Mouse (Mus musculus) thymus, adult 2 months (tissue): ENCODE results near the gene Haao. TPM values are rescaled to one million over a fixed set of nuclear protein-coding genes. Genes with fewer than 3 reads are reported as not detected.
A peak's percentile ranks its signal among the peaks of the same experiment; 100 is the strongest.
"Not testable (repeated sequence)": the region's sequence is repeated elsewhere in the genome, so short reads cannot be mapped to it uniquely, and the experiment has no call there.

Experiments
- DNase-seq: peaks from one replicate; pipeline ENCODE4 v3.0.0; 2021
- H3K27ac ChIP-seq: fragments of 200-500 bp; 2 replicates; pipeline ENCODE4 v1.5.1; 2012; ENCODE audit warnings: low read length, control low read depth; ENCODE audit not compliant: control insufficient read depth, insufficient read depth
- H3K27me3 ChIP-seq: fragments of 200-500 bp; 2 replicates; pipeline ENCODE4 v1.6.1; 2012; ENCODE audit warnings: mild to moderate bottlenecking, low read length, moderate library complexity, mixed read lengths; ENCODE audit not compliant: control insufficient read depth, insufficient read depth
- H3K36me3 ChIP-seq: fragments of 200-500 bp; 2 replicates; pipeline ENCODE4 v1.6.1; 2012; ENCODE audit warnings: mild to moderate bottlenecking, low read length, moderate library complexity; ENCODE audit not compliant: control insufficient read depth, insufficient read depth
- H3K4me1 ChIP-seq: fragments of 200-500 bp; replicated peaks from 2 replicates; pipeline ENCODE4 v1.6.1; 2012; ENCODE audit warnings: low read length; ENCODE audit not compliant: control insufficient read depth, insufficient read depth
- H3K4me3 ChIP-seq: fragments of 200-500 bp; 2 replicates; pipeline ENCODE4 v1.5.1; 2012; ENCODE audit warnings: mild to moderate bottlenecking, low read length, control low read depth, moderate library complexity; ENCODE audit not compliant: control insufficient read depth, insufficient read depth
- CTCF ChIP-seq: fragments of 200-500 bp; IDR thresholded peaks from 2 replicates; pipeline ENCODE4 v1.5.1; 2012; ENCODE audit warnings: mild to moderate bottlenecking, control low read depth, low read length, moderate library complexity, borderline replicate concordance; ENCODE audit not compliant: control insufficient read depth, poor library complexity, insufficient read depth; ENCODE audit errors: extremely low read depth
- POLR2A ChIP-seq: fragments of 200-500 bp; IDR thresholded peaks from 2 replicates; pipeline ENCODE4 v1.6.1; 2012; ENCODE audit warnings: mild to moderate bottlenecking, low read length, control low read depth, moderate library complexity; ENCODE audit not compliant: control insufficient read depth, poor library complexity, insufficient read depth; ENCODE audit errors: extremely low read depth
- WGBS: fragments of 180-500 bp; shearing (Covaris S2); methylation state at CpG from one replicate; pipeline ENCODE4 v1.1.7; 2018; 5-methylcytosine and 5-hydroxymethylcytosine counted together
- polyA plus RNA-seq: library from polyadenylated mRNA; depleted of rRNA; stranded (reverse); fragments of >200 nt; gene quantifications from 2 replicates; pipeline ENCODE4 v1.2.3, GENCODE M21; 2012

Haao gene
- polyA plus RNA-seq, 1 experiment: 10.4 TPM

DNA sequence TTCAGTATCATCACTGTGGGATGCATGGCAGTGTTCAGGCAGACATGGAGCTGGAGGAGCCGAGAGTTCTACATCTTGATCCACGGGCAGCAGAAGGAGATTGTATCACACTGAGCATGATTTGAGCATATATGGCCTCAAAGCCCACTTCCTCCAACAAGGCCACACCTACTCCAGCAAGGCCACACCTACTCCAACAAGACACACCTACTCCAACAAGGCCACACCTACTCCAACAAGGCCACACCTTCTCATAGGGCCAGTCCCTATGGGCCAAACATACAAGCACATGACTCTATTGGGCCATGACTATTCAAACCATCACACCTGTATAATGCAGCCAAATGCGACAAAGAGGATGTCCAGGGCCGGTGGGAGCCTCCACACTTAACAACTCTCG lies 23.6 kb upstream of the Haao start:
- H3K4me3 ChIP-seq: no peak overlapping the region
- H3K27ac ChIP-seq: no peak overlapping the region
- no peak for DNase-seq
- no peaks in the 10 kb centered on the region for H3K4me1 ChIP-seq
- H3K27me3 ChIP-seq: no peaks in the 10 kb centered on the region
- WGBS: 75% methylated on average over 5 of the region's 5 CpGs
- TF ChIP-seq CTCF: no peak
- no peak for TF ChIP-seq POLR2A
- H3K36me3 ChIP-seq: no peaks in the 10 kb centered on the region

DNA sequence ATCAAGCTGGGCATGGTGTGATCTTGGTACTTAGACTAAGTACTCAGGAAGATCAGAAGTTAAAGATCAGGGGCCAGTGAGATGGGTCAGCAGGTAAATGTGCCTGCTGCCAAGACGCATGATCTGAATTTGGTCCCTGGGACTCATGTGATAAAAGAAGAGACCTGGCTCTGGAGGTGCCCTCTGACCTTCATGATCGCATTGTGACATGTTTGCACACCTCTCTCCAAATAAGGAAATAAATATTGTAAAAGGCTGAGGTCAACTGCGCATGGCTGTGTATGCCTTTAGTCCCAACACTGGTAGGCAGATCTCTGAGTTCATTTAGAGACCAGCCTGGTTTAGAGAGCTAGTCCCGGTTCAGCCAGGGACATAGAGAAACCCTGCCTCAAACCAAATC lies 22.6 kb upstream of the Haao start:
- Histone ChIP-seq H3K4me1 (no peaks in the 10 kb centered on the region), H3K36me3 (no peaks in the 10 kb centered on the region), H3K27me3 (no peaks in the 10 kb centered on the region), H3K4me3 (no peak overlapping the region), H3K27ac (no peak overlapping the region)
- TF ChIP-seq CTCF (no peak), POLR2A (no peak)
- no peak for DNase-seq
- 100% methylated on average over 4 of the region's 4 CpGs for WGBS

DNA sequence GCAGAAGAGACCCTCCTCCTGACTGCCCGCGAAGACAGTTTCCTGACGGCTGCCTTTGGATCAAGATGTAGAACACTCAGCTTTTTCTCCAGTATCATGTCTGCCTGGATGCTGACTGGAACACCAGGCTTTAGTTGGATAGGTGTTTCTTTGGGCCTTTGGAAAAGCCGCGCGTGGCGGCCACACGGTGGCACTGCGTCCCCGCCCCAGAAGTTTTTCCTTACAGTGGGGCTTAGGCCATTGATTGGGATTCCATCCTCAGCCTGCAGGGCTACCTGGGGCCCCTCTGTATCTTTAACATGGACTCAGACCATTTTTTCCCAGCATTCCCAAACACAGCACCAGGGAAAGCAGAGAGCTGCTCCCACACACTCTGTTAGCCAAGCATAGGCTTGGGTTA lies 18.8 kb upstream of the Haao start:
- H3K4me1 ChIP-seq: peaks cover 4% of the 10 kb centered on the region
- H3K4me3 ChIP-seq: no peak overlapping the region
- WGBS: 56% methylated on average over 10 of the region's 10 CpGs
- no peaks in the 10 kb centered on the region for H3K27me3 ChIP-seq
- no peak overlapping the region for H3K27ac ChIP-seq
- no peaks in the 10 kb centered on the region for H3K36me3 ChIP-seq
- no peak for DNase-seq
- TF ChIP-seq POLR2A (no peak), CTCF (peak; percentile 48; the same call in 1 of the 2 replicates)

DNA sequence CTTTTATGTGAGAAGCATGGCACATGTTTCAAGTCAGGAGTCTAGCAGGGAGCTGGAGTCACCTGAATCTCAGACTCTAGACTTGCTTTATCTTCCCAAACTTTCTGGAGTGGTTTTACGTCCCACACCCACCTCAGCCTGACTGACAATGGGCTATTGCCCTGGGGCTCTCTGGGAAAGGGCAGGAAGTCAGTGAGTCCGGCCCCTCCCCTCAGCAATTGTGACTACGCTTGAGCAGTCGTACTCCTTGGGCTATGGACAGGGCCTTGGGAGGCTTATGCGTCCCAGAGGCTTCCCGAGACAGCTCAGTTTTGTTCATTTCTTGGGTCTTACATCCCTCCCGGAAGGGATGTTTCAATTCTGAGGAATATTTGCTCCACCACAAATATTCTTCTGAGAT lies 17.6 kb upstream of the Haao start:
- no peak for TF ChIP-seq POLR2A
- TF ChIP-seq CTCF: no peak
- no peak overlapping the region for H3K27ac ChIP-seq
- no peaks in the 10 kb centered on the region for H3K27me3 ChIP-seq
- DNase-seq: no peak
- H3K4me1 ChIP-seq: peaks cover 4% of the 10 kb centered on the region
- 94% methylated on average over 7 of the region's 7 CpGs for WGBS
- no peak overlapping the region for H3K4me3 ChIP-seq
- no peaks in the 10 kb centered on the region for H3K36me3 ChIP-seq

DNA sequence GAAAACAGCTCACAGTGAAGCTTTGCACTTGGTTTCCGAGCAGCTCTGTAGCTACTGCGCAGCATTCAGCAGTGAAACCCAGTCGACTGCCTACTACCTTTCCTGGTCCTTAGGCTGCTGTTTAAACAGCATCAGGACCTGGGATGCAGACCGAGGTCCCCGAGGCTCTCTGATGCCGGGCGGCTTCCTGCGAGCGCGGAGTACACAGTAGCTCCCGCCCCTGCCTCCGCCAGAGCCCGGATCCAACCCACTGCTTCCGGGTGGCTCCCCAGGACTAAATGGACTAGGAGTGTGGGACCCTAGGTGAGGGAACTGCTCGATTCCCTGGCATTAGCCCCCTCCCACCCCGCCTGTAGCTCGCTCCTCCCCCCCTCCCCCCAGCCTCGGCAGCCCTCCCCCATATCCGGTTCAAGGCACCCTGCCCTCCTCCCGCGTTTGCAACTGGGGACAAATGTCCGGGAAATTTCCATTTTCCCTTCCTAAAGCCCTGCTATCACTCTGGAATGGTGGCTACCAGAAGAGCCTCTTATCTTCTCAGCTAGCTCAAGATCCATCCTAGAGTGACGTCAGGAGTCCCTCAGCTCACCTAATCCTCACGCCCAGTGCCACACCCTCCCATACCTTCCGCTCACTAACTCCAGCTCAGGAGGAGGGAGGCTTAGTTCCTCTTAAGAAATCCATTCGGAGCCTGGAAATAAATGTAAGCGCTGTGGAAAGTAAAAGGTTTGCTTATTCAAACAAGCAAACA lies 14.5 kb upstream of the Haao start:
- H3K27me3 ChIP-seq: no peaks in the 10 kb centered on the region
- H3K4me3 ChIP-seq: peak overlapping the region; percentile 85
- peaks cover 4% of the 10 kb centered on the region for H3K4me1 ChIP-seq
- H3K36me3 ChIP-seq: no peaks in the 10 kb centered on the region
- DNase-seq: peak; percentile 64
- TF ChIP-seq POLR2A (0 out of 2 replicates have a peak, but pooled peaks have one; percentile 9), CTCF (no peak)
- under 1% methylated on average over 25 of the region's 27 CpGs for WGBS
- peak overlapping the region; percentile 85 for H3K27ac ChIP-seq

DNA sequence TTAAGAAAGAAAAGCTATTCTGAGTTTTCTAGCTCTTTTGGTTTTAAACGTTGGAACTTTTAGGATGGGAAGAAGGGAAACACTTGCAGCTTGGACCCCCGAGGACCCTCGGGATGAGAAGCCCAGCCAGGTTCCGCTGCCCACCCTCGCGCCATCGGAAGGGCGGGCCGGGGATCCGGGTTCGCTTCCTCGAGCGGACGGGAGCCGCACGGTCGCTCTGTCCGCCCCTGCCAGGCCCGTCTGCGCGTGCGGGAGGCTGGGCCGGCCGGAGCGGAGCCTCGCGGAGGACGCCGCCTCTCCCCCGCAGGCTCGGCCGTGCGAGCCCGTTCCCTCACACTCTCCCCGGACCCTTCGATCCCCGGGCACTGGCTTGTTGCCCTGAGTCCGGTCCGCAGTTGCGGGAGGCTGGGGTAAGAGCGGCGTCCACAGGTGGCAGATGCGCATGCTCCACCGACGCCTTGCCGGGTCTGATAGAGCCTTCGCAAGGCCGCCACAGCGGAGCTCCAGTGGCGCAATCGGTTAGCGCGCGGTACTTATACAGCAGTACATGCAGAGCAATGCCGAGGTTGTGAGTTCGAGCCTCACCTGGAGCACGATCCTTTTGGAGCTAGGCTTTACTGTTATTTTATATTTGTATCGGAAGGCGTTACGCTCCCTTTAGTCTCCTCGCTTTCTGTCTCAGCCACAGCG lies 13.8 kb upstream of the Haao start:
- TF ChIP-seq POLR2A: 0 out of 2 replicates have a peak, but pooled peaks have one; percentile 21
- no peak for TF ChIP-seq CTCF
- under 1% methylated on average over 62 of the region's 62 CpGs for WGBS
- peak; percentile 95 for DNase-seq
- H3K4me3 ChIP-seq: peak overlapping the region; percentile 85
- H3K4me1 ChIP-seq: peaks cover 4% of the 10 kb centered on the region
- no peaks in the 10 kb centered on the region for H3K27me3 ChIP-seq
- no peaks in the 10 kb centered on the region for H3K36me3 ChIP-seq
- H3K27ac ChIP-seq: peak overlapping the region; percentile 85

DNA sequence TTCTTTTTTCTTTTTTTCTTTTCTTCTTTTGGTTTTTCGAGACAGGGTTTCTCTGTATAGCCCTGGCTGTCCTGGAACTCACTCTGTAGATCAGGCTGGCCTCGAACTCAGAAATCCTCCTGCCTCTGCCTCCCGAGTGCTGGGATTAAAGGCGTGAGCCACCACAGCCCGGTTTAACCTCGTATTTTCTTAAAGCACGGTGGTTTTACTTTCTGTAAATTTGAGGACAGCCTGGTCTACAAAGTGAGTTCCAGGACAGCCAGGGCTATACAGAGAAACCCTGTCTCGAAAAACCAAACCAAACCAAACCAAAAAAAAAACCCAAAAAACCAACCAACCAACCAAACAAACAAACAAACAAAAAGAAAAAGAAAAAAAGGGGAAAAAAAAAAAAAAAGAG lies 13.2 kb upstream of the Haao start:
- WGBS: 71% methylated on average over 8 of the region's 8 CpGs

More for the DNA sequence above, 13.2 kb upstream of the Haao start:
- not testable (repeated sequence) for DNase-seq, H3K27ac ChIP-seq, H3K4me3 ChIP-seq, H3K4me1 ChIP-seq, H3K36me3 ChIP-seq, H3K27me3 ChIP-seq
